Mouse (Mus musculus): Measurements from ENCODE around the gene Lrrc8c.

Gene Lrrc8c

DNA sequence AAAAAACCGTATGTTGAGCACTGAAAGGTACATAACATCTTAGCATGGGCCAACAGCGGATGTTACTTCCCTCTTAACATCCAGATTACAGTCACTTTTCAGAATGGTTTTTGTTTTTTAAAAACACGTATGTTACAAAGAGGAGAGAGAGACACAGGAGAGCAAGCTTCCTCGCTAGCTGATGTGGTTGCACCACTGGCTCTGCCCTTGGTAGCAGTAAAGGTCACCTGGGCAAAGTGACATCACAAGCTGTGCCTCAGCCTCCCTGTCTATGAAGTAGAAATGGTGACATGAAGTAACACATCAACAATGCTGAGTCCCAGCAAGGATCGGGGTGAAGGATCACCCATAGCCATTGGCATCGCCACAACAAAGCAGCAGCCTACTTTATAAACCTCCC, 10.4 kb upstream of the Lrrc8c start:
- no peak for DNase-seq

DNA sequence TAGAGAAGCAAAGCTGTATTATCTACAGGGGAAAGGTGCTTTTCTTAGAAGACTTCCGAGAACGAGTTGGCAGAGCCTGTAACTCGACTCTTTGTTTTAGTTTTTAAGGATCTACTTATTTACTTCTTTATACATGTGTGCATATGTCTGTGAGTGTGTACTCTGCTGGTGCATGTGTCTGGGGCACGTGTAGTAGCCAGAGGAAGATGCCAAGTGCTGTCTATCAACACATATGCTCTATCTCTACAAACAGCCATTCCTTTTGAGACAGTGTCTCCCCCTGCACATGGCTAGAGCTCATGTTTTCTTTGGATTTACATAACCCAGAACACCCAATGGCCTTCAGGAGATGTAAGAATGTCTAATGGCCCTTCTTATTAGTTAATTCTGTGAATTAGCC, 6.9 kb upstream of the Lrrc8c start:
- DNase-seq = no peak

DNA sequence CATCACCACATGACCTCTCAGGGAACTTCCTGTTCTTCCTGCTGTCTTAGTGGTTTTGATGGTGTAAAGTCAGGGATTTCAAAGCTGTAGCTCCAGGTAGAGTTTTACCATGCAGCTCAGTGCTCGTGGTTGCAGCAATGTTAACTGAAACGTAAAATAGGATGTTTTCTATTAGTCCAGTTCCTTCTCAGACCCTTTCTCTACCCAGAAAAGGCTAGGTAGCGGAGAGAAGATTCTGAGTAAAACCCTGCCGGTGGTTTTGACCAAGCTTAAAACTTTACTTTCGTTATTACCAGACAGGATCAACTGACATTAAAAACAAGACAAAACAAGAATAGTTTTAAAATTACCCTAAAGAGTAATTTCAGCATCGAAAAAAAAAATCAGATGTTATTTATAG, 3.7 kb upstream of the Lrrc8c start:
- DNase-seq = no peak

DNA sequence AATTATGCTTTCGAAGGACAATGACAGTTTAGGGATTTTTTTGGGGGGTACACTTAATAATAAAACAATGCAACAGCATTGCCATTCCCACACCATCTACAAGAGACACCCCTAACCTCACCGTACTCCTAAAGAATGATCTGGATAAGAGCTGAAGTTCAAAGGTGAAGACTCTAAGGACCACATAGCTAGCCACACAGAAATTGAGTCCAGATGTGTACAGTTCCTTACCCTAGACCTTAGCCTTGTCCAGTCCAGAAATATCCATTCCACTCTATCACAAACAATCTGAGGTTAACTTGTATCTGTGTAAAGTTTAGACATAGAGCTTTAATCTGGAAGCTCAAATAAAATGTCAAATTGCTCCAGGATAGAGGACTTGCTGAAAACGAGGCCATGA, 2.9 kb upstream of the Lrrc8c start:
- no peak for DNase-seq

DNA sequence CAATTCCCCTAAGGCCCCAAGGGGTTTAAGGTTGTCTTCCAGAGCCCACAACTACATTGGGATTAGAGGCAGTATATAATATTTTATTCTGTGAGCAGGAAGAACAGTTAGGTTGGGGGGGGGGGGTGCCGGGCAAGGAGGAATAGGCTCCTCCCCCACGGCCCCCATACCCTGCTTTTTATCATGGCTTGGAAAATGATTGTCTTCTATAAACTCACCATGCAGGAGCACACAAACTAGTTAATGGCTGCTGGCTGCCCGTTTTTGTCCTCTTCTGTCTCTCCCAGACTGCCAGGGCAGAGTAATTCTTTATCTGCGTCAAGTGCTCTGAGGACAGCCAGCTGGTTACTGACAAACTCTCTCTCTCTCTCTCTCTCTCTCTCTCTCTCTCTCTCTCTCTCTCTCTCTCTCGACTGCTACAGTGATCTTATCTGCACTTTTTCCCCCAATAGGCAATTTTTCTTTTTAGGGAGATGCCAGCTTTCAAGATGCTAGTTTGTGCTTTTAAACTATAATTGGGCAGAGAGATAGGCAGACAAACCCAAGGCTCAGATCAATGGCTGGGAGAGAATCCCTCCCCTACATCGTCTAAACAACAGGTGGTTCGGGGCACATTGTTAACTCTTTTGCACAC, 1.1 kb upstream of the Lrrc8c start:
- no peak for DNase-seq

DNA sequence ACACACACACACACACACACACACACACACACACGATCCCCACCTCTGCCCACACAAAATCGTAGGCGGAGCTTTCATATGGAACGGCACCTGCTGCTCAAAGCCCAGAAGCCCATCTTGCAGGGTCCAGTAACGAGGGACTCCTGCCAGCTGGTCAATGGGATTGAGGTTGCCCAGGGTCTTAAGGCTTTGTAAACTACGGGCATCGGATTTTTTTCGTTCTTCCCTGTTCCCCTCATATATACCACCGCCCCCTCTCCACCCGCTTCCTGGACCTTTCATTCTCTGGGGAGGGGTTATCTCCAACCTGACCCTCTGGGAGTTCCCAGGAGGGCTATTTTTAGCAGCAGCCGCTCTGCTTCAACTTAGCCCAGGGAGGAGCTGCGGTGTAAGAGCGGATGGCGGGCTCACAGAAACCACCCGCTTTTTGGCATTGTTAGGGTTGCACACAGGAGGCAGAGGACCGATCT, 527 bp upstream of the Lrrc8c start:
- DNase-seq = no peak

DNA sequence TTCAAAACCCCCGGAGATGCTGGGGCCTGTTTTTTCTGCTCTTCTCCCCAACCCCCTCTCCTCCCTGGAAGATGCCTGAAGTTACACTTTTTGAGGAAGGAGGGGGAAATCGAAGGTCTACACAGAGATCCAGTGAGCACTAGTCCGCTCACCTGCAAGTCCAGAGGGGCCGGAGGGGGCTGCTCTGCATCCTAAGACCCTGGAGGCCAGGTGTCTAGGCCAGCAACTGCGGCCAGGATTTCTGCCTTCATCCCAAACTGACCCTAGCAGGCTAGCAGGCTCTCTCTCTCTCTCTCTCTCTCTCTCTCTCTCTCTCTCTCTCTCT, 750 bp downstream of the Lrrc8c start:
- no peak for DNase-seq

DNA sequence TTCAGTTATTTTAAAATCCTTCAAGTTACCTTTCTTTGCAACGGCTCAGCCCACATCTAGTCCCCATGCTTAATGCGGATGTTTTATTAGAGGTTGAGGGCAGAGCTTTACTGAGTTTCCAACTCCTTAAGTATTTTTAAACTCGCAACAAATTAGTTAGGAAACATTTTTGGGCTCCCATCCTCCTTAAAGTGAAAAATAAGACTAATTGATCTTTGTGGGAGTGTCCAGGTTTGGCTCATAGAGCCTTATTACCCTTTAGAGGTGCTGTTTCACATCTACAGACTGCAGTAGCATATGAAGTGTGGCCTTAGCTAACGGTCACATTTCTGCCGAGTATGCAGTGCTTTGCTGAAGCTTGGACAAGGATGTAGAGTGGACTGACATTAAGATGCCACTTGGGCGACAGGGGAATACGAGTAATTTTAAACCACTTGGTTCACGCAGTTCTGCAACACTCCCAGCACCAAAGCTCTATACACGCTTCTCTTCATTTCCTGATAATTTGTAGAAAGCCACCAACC, 1.3 kb downstream of the Lrrc8c start:
- no peak for DNase-seq

DNA sequence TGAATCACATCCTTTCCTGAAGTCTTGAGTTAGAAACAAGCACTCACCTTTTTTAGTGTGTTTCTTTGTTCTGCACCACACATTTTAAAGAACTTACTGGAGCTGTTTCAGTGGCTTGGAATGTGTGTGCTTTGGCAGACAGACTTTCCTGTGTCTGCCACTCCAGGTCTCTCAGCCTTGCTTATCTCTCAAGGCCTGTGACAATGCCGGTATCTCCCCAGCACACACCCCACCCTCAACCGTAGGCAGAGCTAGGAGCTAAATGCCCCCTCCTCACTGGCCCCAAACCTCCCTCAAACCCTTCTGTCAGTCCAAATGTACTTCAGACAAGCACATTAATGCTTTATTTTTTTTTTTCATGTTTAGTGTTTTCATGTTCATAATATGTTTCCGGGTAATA, 4.3 kb downstream of the Lrrc8c start:
- peak; percentile 35 to 50 for DNase-seq

DNA sequence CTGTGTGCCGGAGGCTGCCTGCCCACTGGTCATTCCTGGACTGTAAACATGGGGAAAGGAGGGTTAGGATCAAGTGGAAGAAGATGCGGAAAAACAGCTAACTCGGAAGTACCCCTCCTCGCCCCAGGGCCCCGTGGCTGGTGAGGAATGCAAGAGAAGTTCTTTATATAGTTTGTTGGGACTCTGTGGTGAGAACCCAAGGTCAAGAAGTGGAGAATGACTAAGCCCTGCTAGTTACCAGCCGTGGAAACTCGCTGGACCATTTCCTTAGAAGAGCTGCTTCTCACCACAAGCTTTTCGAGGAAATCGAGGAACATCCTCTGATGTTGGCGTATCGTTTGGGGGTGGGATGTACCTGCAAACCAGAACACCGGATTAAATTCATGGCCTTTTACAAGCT, 5.8 kb downstream of the Lrrc8c start:
- no peak for DNase-seq

DNA sequence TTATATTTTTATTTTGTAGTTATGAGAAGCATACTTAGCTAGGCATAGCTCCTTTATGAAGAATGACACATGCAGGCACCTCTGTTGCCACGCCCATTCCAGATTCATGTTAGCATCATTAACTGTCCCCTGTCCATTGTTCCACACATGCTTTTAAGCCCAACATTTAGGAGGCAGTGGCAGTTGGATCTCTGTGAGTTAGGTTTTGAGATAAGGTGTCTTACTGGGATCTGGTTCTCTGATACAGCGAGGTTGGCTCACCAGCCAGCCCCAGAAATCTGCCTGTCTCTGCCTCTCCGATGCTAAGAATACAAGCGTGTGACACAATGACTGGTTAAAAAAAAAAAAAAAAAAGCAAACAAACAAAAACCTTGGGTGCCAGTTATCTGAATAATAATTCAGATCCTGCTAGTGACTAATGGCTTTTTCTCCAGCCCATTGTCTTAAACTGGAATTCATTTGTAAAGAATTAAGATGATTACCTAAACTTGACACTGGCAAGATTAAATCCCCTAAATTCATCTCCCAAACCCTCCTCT, 7.0 kb downstream of the Lrrc8c start:
- no peak for DNase-seq

DNA sequence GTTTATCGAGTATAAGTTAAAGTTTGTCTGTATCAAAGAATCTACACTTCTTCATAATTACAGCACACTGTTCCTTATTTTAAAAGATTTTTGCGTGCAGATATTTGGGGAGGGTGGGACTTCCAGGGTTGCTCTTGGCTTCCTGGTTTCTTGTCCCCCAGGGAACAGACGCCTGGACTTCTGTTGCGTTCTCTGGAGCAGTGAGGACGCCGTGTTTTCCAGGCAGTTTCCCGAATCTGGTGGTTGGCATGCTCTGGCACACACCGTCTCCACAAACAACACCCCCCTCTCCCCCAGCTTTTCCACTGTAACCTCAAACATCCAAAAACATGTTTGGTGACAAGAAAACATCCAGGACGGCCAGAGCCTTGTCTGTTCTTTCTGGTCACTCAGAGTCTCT, 7.6 kb downstream of the Lrrc8c start:
- DNase-seq = no peak

DNA sequence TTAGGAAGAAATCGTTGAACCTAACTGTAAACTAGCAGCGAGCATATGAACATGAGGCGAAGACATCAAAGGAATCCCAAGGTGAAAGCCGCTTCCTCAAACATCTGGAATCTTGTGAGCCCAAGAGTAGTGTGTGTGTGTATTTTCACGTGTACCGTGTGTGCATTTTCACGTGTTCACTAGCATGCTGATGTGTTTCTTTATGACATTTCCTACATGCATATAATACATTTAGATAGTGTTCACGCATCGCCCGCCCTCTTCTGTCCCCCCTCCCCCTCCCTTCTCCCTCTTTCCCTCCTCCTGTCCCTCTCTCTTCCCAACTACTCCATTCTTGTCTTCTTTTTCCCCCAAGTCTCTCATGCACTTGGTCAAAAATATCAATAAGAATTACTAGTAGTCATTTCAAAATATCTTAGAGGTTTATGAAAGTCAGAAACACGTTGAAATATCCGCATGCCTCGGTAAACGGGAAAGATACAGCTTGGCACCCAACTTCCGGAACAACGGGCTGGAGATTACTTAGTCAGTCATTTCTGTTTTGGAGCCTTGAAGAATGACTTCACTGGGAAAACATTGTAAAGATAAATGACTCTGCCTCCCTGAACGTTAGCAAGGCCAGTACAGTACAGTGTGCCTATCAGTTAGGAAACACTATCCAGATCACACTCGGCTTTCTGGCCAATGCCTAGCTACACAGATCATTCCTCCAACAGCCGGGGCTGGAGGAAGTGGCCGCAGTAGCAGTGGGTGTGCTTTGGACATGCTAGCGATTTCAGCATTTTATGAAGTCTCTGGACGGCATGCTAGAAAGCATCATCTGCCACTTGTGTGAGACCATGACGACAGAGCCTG, 8.5 kb downstream of the Lrrc8c start:
- DNase-seq = peak in 1 of 2 experiments; percentile 36

DNA sequence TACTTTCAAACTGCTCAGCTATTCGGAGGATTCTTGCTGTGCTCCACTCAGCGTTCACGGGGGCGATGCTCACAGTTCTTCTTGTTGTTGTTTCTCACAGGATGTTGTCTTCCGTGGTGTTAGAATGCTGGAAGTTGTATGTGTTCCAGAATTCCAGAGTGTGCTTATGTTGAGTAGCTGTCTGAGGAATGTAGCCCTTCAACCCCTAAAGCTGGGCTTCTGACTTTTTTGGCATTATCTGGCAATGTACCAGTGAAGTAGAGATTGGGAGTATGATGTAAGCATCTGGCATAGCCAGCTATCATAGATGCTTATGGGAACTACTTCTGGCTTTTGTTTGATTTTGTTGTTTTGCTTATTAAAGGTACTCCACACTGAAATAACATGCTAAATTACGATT, 11.4 kb downstream of the Lrrc8c start:
- peak in 1 of 2 experiments; percentile 32 for DNase-seq

DNA sequence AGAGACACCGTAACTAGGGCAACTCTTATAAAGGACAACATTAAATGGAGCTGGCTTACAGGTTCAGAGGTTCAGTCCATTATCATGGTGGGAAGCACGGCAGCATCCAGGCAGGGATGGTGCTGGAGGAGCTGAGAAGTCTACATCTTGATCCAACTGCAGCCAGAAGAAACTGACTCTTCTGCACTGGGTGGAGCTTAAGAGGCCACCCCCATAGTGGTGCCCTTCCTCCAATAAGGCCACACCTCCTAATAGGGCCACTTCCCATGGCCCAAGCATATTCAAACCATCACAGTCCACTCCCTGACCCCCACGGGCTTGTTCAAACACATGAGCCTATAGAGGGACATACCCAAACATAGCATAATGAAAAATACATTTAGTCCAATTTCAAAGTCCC, 16.0 kb downstream of the Lrrc8c start:
- no peak for DNase-seq

DNA sequence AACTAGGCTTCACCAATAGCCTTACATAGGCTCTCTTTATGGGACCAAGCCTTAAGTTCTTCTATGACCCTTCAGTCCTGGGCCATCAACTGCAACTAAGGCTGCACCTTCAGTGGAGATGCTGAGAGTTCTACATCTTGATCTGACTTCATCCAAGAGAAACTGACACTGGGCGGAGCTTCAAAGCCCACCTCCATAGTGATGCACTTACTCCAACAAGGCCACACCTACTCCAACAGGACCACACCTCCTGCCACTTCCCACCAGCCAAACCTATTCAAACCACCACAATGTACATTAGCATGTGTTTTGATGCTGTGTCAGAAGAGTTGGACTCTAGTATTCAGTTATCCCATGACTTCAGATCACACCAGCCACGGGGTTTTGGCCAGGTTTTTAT, 17.0 kb downstream of the Lrrc8c start:
- DNase-seq = no peak

DNA sequence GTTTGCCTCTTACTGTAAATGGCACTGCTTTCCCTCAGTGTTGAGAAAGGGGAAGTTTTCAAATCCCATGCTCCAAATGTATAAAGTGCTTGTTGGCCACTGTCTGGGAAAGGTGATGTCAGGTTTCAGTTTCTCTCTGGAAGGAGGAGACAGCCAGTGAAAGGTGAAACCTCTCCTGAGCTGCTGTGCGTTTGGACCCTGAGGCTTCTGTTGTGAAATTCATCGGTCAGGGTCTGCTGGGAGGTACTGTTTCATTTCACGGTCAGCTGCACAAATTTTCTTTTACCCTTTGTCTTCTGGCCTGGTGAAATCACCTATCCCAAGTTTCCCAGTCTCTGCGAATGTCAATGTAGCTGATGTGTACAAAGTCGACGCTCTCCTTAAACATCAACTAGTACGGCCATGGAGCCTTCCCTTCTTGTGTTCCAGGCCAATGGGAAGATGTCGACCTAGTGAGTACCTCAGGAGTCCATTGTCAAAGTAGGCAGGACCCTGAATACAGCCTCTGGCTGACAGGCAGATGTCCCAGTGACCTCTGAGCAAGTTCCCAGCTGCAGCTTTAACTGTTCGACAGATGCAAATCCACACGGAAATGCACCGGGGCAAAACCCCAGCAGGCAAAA, 18.0 kb downstream of the Lrrc8c start:
- DNase-seq = no peak

DNA sequence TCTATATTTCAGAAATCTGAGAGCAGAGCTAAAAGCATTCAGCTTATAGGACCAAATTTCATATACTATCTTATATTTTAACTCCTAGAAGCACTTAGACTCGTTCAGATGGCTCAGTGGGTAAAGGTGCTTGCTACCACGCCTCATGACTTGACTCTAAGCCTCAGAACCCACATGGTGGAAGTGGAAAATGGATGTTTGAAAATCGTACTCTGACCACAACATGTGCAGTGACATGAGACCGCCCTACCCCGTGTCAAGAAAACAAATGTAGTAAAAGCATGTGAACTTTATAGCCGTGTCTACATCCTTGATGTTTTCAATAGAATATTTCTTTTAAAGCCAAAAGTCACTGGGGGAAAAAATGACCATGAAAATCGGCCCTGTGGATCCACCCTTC, 21.9 kb downstream of the Lrrc8c start:
- no peak for DNase-seq

DNA sequence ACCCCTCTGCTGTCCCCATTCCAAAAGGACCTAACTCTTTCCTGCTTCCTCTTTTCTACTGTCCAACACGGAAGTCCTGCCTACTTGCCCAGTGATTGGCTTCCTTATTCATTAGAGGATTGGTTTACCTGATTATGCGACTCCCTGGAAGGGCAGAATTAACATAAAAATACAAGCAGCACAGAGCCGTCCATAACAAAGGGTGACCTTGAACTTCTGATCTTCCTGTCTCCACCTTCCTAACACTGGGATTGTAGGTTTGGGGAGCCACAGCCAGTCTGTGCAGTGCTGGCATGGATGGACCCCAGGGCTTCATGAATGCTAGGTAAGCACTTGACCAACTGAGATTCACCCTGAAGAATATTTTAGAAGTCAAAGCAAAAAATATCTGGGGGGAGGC, 25.9 kb downstream of the Lrrc8c start:
- DNase-seq = no peak

DNA sequence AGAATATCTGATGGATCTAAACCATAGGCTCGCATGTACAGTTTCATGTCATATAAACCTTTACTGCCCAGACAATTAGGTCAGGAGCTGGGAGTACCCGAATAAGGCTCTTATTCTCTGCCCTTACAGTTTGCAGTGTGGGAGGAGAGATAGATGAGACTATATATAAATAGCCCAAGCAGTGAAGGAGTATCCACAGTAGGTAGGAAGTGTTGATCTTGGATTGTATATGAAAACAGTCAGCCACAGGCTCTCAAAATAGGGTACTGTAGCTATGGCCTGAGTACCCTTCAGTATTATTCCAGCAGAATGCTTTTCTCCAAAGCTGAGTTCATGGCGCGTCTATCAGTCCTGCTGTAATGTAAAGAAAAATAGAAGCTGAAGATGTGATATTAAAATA, 27.9 kb downstream of the Lrrc8c start:
- DNase-seq = no peak

DNA sequence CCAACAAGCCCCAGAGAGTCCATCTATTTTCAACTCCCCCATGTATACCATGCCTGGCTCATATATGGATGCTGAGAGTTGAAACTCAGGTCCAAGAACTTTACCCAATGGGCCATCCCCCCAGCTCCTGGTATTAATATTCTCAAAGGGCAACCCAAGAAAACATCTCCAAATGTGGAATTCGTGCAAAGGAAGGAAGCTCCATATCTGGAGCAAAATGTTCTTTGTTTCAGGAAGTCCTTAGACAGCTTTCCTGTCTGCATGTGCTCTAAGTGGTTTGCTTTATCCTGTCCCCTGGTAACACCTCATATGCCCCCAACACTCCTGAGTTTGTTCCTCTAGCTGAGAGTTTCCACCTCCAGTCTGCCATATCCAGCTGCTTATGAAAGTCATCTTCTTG, 32.6 kb downstream of the Lrrc8c start:
- no peak for DNase-seq

DNA sequence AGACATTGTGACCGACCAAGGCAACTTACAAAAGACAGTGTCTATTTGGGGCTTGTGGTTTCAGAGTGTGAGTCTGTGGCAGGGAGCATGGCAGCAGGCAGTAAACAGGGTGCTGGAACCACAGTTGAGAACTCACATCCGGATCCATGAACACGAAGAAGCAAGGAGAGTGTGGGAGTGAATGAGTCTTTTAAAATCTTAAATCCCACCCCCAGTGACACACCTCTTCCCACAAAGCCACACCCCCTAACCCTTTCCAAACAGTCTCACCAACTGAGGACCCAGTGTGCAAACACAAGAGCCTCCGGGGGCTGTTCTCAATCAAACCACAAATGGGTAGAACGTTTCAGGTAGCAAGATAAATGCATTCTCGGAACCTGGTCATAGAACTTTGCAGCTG, 37.1 kb downstream of the Lrrc8c start:
- no peak for DNase-seq

DNA sequence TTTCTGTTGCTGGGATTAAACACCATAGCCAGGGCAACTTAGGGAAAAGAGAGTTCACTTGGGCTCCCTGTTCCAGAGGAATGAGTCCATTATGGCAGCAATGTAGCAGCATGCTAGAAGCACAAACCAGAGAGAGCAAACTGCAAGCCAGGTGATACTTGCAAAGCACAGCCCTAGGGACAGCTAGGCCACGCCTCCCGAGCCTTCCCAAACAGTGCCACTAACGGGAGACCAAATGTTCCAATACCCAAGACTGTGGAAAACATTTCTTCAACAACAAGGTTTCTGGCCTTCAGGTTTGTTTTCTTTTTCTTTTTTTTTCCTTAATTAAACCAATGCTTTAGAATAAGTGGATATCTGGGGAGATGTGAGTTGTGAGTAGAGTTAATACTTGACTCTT, 38.2 kb downstream of the Lrrc8c start:
- no peak for DNase-seq

DNA sequence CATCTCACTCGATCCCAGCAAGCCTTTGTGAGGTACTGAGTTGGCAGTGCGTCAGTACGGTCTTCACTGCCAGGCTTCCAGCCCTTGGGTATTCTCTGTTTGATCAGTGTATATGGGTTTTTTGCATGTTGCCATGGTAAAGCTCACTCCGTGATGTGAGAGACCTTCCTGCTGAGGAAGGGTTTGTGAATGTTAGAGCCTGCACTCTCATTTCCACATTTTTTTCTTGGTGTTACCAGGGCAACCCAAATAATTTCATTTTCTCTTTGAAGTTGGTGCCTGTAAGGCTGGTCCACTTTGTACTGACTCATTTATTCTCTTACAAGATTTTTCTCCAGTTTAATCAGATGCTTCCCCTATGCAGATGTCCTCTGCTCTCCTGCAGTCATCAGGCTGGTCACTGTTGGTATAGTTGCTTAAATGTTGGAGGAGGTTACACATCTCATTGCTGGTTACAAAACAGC, 38.6 kb downstream of the Lrrc8c start:
- no peak for DNase-seq
